In the genomic region with DNA sequence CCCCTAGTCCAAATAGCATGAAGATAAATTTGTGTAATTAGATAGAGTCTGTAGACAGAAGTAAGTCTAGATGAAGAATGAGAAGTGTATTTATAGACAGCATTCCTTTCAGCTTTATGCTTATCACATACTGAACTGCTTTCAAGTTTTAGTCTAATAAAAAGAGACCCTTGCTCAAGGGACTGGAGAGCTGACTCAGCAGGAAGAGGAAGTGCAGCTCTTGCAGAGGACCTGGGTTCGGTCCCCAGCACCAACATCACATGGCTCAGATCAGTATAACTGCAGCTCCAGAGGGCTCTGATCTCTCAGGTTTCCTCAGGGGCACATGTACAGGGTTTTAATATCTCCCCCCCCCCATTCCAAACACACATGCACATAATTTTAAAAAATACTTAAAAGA, we compare ENCODE assay signal across 16 mouse cellular contexts.
"Had no signal": no experiment of that assay in that cellular context is flagged by ENCODE, and none has a peak within 500 bp of the region (broad histone marks: within the 10 kb centered on the region; RNA-seq: fewer than 3 reads in every experiment).

No protein-coding gene starts in this region.

- H3K36me3 ChIP-seq: neural tube, embryonic 13.5 days; neural tube, embryonic 15.5 days; stomach, embryonic 15.5 days had no signal

- H3K4me3 ChIP-seq: neural tube, embryonic 13.5 days; neural tube, embryonic 15.5 days; stomach, embryonic 15.5 days had no signal

- H3K9me3 ChIP-seq: neural tube, embryonic 13.5 days; neural tube, embryonic 15.5 days; stomach, embryonic 15.5 days had no signal

- DNase-seq: retina, postnatal 1 day; right cerebral cortex, adult 18-20 months; right cerebral cortex, postnatal 14 days; right cerebral cortex, postnatal 25 days; right cerebral cortex, postnatal 4 days; spleen, adult 18-20 months; thymus, adult 18-20 months; thymus, adult 2 months; thymus, postnatal 14 days; thymus, postnatal 25 days; thymus, postnatal 36 days; thymus, postnatal 4 days had no signal

- H3K27ac ChIP-seq: neural tube, embryonic 13.5 days; neural tube, embryonic 15.5 days; stomach, embryonic 15.5 days; stomach, postnatal 0 days had no signal

- H3K4me2 ChIP-seq: neural tube, embryonic 13.5 days; neural tube, embryonic 15.5 days; stomach, embryonic 15.5 days had no signal

- H3K4me1 ChIP-seq: neural tube, embryonic 13.5 days; neural tube, embryonic 15.5 days; stomach, embryonic 15.5 days had no signal

- H3K27me3 ChIP-seq: neural tube, embryonic 13.5 days; neural tube, embryonic 15.5 days; stomach, embryonic 15.5 days had no signal

- H3K9ac ChIP-seq: neural tube, embryonic 13.5 days; neural tube, embryonic 15.5 days; stomach, embryonic 15.5 days had no signal
